Mouse (Mus musculus): ENCODE data around the gene Slc45a3. TPM values are rescaled to one million over a fixed set of nuclear protein-coding genes. Genes with fewer than 3 reads are reported as not detected.

Gene Slc45a3
- total RNA-seq, 4 experiments from 2014 or later = 0.63 to 0.75 (median 0.70) TPM

DNA sequence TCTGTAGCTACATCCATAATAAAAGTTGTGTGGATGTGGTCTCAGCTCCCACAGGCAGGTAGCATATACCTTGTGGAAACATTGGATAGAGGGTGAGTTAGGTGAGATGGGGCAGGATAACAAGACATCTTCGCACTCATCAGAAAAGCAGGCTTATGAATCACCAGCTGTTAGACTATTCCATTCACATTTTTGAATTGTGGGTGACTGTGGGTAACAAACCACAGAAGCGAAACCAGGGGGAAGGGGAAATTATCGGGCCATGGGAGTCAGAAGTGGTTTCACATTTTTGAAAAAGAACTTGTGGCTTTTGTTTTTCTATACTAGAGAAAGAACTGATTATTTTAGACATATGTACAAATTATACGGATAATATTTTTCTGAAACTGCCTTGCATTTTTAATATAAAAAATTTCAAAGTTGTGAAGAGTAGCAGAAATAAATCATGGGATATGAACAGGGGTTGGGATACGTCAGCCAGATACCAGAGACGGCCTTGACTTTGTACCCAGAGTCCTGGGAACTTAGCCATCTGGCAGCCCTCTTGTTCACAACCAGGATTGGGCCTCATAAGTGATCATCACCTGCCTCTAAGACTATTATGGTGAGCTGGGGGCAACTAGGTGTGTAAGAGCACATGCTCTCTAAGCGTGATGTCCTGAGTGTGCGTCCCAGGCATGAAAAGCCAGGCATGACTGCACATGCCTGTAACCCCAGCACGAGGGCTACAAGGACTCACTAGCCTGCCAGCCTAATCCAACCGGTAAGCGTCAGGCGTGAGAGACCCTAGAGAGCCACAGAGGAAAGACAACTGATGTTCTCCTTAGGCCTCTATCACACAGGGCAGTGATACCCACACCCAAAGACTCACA is 30.6 kb downstream of the Slc45a3 start:
- DNase-seq (ENCODE audit: low spot score in 2 of 2) = no peak

DNA sequence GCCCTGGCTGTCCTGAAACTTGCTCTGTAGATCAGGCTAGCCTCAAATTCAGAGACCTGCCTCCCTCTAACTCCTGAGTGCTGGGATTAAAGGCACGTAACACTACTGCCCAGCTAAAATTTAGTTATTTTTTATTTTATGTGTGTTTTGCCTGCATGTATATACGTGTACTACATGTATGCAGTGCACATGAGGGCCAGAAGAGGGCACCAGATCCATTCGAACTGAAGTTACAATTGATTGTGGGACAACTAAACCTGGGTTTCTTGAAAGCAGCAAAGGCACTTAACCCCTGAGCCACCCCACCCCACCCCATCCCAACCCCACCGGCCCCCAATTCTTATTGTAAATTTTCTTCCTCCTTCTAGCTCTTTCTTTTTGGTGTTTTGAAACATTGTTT is 32.3 kb downstream of the Slc45a3 start:
- peak in 1 of 2 experiments; percentile 64 for DNase-seq (ENCODE audit: low spot score in 2 of 2)

GRCm38 (mm10) chr1:132000506-132000905 is 37.7 kb downstream of the Slc45a3 start:
- DNase-seq (ENCODE audit: low spot score in 2 of 2) = no peak

DNA sequence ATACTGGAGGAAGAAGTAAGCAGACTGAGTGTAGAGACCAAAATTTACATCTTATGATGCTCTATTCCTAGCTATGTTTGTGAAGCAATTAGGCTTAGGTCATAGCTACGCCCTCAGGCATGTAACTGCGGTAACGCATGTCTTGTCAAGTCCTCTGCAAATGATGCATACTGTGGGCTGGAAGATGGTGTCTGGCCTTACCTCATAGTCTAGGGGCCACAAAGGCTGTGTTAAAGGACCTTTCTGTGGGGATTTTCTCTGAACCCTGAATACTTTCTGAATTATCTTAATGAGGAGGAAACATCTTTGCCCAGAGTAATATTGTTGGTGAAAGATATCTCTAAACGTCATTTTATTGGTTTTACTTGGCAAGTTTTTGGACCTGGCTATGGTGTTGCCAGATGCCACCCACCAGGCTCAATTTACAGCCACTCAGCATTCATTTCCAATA is 39.1 kb downstream of the Slc45a3 start:
- DNase-seq (ENCODE audit: low spot score in 2 of 2) = no peak

DNA sequence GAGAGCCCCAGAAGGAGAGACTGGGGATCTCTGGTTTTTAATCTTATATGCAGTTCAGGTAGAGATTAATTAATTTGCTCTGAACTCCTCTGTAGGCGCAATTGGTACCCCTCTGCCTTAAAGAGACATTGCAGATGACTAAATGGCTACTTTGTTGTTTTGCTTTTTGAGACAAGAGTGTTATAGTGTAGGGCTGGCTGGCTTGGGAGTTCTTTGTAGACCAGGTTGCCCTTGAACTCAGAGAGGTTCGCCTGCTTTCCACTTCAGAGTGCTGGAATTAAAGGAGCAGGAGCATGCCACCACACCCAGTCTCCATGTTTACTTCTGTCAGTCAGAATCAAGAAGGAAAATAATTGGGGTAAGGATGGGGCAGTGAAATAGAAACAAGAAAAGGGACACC is 40.3 kb downstream of the Slc45a3 start:
- no peak for DNase-seq (ENCODE audit: low spot score in 2 of 2)

DNA sequence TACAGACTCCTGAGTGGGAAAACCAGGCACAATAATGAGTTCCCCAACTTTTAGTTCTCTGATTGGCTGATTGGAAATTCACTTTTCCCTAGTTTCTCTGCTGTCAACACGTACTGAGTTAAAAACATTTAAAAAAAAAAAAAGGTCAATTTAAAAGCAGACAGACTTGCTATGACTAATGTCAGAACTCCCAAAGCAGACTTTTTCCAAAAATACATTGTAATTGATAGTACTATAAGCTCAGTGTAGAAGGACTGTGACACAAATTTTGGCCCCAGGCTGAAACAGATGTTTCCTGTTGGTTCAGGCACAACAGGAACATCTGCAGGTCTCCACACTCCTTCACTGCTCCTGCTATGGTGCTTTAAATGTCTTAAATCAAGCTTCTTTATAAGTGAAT is 41.0 kb downstream of the Slc45a3 start:
- DNase-seq (ENCODE audit: low spot score in 2 of 2) = no peak

GRCm38 (mm10) chr1:132004574-132005180 is 41.9 kb downstream of the Slc45a3 start:
- DNase-seq (ENCODE audit: low spot score in 2 of 2) = no peak

DNA sequence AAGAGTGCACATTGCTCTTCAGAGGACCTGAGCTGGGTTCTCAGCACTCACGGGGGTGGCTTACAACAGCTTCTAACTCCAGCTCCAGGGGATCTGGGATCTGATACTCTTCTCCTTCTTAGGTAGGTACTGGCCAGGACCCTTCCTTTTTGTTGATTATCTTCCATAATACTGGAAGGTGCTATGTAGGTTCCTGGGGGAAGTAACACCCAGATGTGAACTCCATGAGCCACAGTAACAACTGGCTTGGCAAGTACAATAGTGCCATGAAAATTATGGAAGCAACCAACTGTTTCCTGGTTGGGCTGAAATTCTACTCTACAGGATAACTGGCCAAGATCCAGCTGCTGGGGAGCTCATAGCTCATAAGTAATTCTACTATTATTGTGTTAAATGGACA is 42.7 kb downstream of the Slc45a3 start:
- DNase-seq (ENCODE audit: low spot score in 2 of 2) = no peak

DNA sequence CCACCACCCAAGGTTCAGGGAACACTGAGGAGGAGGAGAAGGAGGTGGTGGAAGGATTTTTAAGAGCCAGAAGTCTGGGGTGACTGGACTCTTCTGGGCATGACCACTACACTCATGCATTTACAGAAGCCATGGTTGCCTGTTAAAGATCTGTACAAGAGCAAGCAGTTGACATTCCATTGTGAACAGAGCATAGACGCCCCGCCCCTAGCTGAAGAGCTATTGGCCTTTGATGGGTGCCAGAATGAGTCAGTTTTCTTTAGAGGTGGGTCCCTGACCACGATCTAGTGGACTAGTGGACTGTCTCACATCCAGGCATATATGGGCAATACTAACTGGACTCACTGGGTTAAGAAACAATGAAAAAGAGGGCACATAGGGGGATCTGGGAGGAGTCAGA is 43.3 kb downstream of the Slc45a3 start:
- no peak for DNase-seq (ENCODE audit: low spot score in 2 of 2)

GRCm38 (mm10) chr1:132006721-132007120 is 44.0 kb downstream of the Slc45a3 start:
- DNase-seq (ENCODE audit: low spot score in 2 of 2) = no peak

GRCm38 (mm10) chr1:132007282-132007815 is 44.6 kb downstream of the Slc45a3 start, which contains the start of gene Elk4:
Gene Elk4, plus strand, starts transcription at chr1:132007607.
- DNase-seq (ENCODE audit: low spot score in 2 of 2) = peak; percentile 77 to 79

GRCm38 (mm10) chr1:132007828-132008827 is 45.4 kb downstream of the Slc45a3 start:
- peak; percentile 43 to 64 for DNase-seq (ENCODE audit: low spot score in 2 of 2)

- DNase-seq (ENCODE audit: low spot score in 2 of 2) = no peak
These were observed 46.3 kb downstream of the Slc45a3 start for GRCm38 (mm10) chr1:132008881-132009644.

- DNase-seq (ENCODE audit: low spot score in 2 of 2) = no peak
These were observed 48.1 kb downstream of the Slc45a3 start for GRCm38 (mm10) chr1:132010632-132011501.

DNA sequence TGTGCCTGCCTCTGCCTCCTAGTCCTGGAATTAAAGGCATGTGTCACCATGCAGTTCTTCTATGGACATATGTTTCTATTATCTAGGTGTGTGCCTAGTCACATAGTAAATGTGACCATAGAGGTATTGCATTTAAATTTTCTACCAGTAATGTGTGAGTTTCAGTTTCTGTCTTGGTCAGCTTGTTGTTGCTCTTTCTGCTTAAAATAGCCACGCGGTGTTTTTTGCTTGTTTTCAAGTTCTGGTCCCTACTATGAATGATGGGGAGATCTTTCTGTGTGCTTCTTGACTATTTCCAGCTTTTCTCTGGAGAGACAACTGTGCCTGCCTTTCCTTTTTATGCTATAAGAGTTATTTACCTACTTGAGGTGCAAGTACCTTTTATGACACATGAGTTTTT is 49.0 kb downstream of the Slc45a3 start:
- DNase-seq (ENCODE audit: low spot score in 2 of 2) = no peak

DNA sequence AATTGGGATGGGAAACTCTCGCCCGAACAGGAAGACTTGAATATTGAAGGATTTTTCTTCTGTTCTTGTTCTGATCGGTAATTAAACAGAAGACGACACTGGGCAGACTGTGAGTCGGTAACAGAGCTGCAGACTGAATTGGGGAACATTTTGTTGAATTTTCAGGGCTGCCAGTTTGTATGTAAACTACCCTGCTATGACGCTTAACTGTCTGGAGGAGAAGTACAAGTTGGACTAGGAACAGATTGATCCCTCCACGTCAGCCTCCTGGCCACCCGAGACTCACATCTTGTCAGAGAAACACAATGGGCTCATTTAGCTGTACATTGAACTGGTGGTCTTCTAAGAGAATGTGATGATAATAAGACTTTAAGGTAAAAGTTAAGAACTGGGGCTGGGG is 50.1 kb downstream of the Slc45a3 start:
- peak; percentile 37 to 42 for DNase-seq (ENCODE audit: low spot score in 2 of 2)

GRCm38 (mm10) chr1:132014800-132015199 is 52.0 kb downstream of the Slc45a3 start:
- no peak for DNase-seq (ENCODE audit: low spot score in 2 of 2)

DNA sequence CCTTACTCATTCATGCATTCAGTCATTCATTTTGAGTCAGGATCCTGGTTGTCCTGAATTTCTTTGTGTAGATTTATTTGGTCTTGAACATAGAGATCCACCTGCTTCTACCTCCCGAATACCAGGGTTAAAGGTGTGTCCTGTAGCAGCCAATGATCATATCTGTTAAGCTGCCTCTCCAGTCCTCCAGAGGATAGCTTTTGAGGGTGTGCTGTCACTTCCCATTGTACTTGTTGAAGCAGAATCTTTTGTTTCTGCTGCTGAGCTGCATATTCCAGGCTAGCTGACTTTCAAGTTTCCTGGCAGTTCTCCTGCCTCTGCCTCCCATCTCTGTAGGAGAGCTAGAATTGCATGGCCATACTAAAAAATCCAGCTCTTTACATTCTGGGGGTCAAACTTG is 53.9 kb downstream of the Slc45a3 start:
- DNase-seq (ENCODE audit: low spot score in 2 of 2) = no peak

DNA sequence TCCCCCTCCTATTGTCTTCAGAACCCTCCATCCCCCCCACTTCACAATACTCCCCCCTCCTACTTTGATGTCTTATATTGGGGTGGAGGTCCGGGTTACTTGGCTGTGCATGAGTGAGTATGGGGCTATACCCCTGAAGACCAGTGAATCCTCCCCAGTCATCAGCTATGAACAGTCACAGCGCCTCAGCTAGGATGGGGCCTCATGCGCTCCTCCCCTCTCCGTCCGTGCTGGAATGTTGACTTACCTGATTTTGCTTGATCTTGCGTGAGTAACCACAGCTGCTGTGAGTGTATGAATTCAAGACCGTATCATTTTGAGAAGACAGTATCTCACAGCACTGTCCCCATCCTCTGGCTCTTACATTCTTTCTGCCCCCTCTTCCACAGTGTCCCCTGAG is 57.1 kb downstream of the Slc45a3 start:
- DNase-seq (ENCODE audit: low spot score in 2 of 2) = no peak
